Mouse (Mus musculus): ENCODE measurements around the gene Btg1-ps2. TPM values are rescaled to one million over a fixed set of nuclear protein-coding genes. Genes with fewer than 3 reads are reported as not detected.
"Not testable (repeated sequence)": the region's sequence is repeated elsewhere in the genome, so short reads cannot be mapped to it uniquely, and the experiment has no call there.

The Btg1-ps2 gene
- polyA plus RNA-seq, 1 experiment: not detected

- no peaks in the 10 kb centered on the region for H3K27me3 ChIP-seq (ENCODE audit: control insufficient read depth, insufficient read depth, insufficient read length)
- H3ac ChIP-seq (ENCODE audit: control insufficient read depth, insufficient read length, low read depth): no peak overlapping the region
- TF ChIP-seq FOSL1 (IDR thresholded peaks at IDR 0.05; ENCODE audit: insufficient read depth, low read length, poor library complexity, severe bottlenecking) (no peak), USF1 (IDR thresholded peaks at IDR 0.05; ENCODE audit: low read depth) (no peak)
- H3K79me2 ChIP-seq (ENCODE audit: control insufficient read depth, insufficient read depth): no peaks in the 10 kb centered on the region
- H3K4me3 ChIP-seq (ENCODE audit: insufficient read depth, poor library complexity, severe bottlenecking): no peak overlapping the region
- H3K36me3 ChIP-seq (ENCODE audit: control insufficient read depth, insufficient read depth): no peaks in the 10 kb centered on the region
- H3K79me3 ChIP-seq (ENCODE audit: low read depth): no peaks in the 10 kb centered on the region
Measured at GRCm38 (mm10) chrX:38033841-38034240, 9.1 kb downstream of the Btg1-ps2 start.

- not testable (repeated sequence) for H3K36me3 ChIP-seq (ENCODE audit: control insufficient read depth, insufficient read depth); H3K79me3 ChIP-seq (ENCODE audit: low read depth); H3K27me3 ChIP-seq (ENCODE audit: control insufficient read depth, insufficient read depth, insufficient read length)
Measured at GRCm38 (mm10) chrX:38018597-38018996, 24.3 kb downstream of the Btg1-ps2 start, which contains the start of gene Btg1-ps1. Gene Btg1-ps1 (minus strand): TSS chrX:38018815.

GRCm38 (mm10) chrX:38008756-38009155 lies 34.2 kb downstream of the Btg1-ps2 start:
- Histone ChIP-seq H3K79me2 (ENCODE audit: control insufficient read depth, insufficient read depth) (no peaks in the 10 kb centered on the region), H3K79me3 (ENCODE audit: low read depth) (no peaks in the 10 kb centered on the region), H3K36me3 (ENCODE audit: control insufficient read depth, insufficient read depth) (no peaks in the 10 kb centered on the region), H3K4me3 (ENCODE audit: insufficient read depth, poor library complexity, severe bottlenecking) (no peak overlapping the region), H3ac (ENCODE audit: control insufficient read depth, insufficient read length, low read depth) (no peak overlapping the region), H3K27me3 (ENCODE audit: control insufficient read depth, insufficient read depth, insufficient read length) (no peaks in the 10 kb centered on the region)
- TF ChIP-seq MYOD1 (IDR thresholded peaks at IDR 0.05; ENCODE audit: control insufficient read depth, insufficient read length, low read depth) (no peak), FOSL1 (IDR thresholded peaks at IDR 0.05; ENCODE audit: insufficient read depth, low read length, poor library complexity, severe bottlenecking) (no peak), CTCF (IDR thresholded peaks at IDR 0.05; ENCODE audit: control insufficient read depth, insufficient read depth, insufficient read length) (no peak), USF1 (IDR thresholded peaks at IDR 0.05; ENCODE audit: low read depth) (no peak)

More at GRCm38 (mm10) chrX:38018597-38018996, 24.3 kb downstream of the Btg1-ps2 start, which contains the start of gene Btg1-ps1:
- not testable (repeated sequence) for H3ac ChIP-seq (ENCODE audit: control insufficient read depth, insufficient read length, low read depth); H3K4me3 ChIP-seq (ENCODE audit: insufficient read depth, poor library complexity, severe bottlenecking); H3K79me2 ChIP-seq (ENCODE audit: control insufficient read depth, insufficient read depth)

Other genes starting within 250 kb of the Btg1-ps2 start
- 2.4 TPM for gene Rhox5, start 238.3 kb downstream of the Btg1-ps2 start, polyA plus RNA-seq (2012; fragmentation: generic; extraction: Trizol)
- not detected for gene Rhox6, start 216.2 kb downstream of the Btg1-ps2 start, polyA plus RNA-seq (2012; fragmentation: generic; extraction: Trizol)
- gene Rhox7a, start 211.4 kb downstream of the Btg1-ps2 start, polyA plus RNA-seq (2012; fragmentation: generic; extraction: Trizol): not detected
- gene Rhox8, start 164.2 kb downstream of the Btg1-ps2 start, polyA plus RNA-seq (2012; fragmentation: generic; extraction: Trizol): not detected
- not detected for gene Rhox7b, start 145.9 kb downstream of the Btg1-ps2 start, polyA plus RNA-seq (2012; fragmentation: generic; extraction: Trizol)
- gene Rhox9, start 141.3 kb downstream of the Btg1-ps2 start, polyA plus RNA-seq (2012; fragmentation: generic; extraction: Trizol): not detected
- not detected for gene Btg1-ps1, start 24.3 kb downstream of the Btg1-ps2 start, polyA plus RNA-seq (2012; fragmentation: generic; extraction: Trizol)
- not detected for gene Rhox10, start 23.4 kb upstream of the Btg1-ps2 start, polyA plus RNA-seq (2012; fragmentation: generic; extraction: Trizol)
- not detected for gene Rhox11, start 42.0 kb upstream of the Btg1-ps2 start, polyA plus RNA-seq (2012; fragmentation: generic; extraction: Trizol)
- not detected for gene Rhox12, start 67.8 kb upstream of the Btg1-ps2 start, polyA plus RNA-seq (2012; fragmentation: generic; extraction: Trizol)
- gene Rhox13, start 78.1 kb upstream of the Btg1-ps2 start, polyA plus RNA-seq (2012; fragmentation: generic; extraction: Trizol): not detected
- gene Zbtb33, start 146.7 kb upstream of the Btg1-ps2 start, polyA plus RNA-seq (2012; fragmentation: generic; extraction: Trizol): 2.7 TPM
- 0.06 TPM for gene Tmem255a, start 209.3 kb upstream of the Btg1-ps2 start, polyA plus RNA-seq (2012; fragmentation: generic; extraction: Trizol)